Mouse (Mus musculus) liver, embryonic 14.5 days (tissue): ENCODE results near the gene Tpx2. TPM values are rescaled to one million over a fixed set of nuclear protein-coding genes. Genes with fewer than 3 reads are reported as not detected.

Experiments
- ATAC-seq: fragments of 200-750 bp; cut with Nextera tagmentation; 2 replicates; pipeline ENCODE4 v1.8.0; 2017; ENCODE audit warnings: moderate number of reproducible peaks, mild to moderate bottlenecking, moderate library complexity; ENCODE audit not compliant: insufficient read depth
- DNase-seq, 3 experiments: peaks; one replicate each; pipeline ENCODE4 v3.0.0-alpha.2; 2012 to 2013; ENCODE audit warnings: low read depth in 3 of 3, low spot score in 3 of 3
- H3K27ac ChIP-seq: fragments of 300-500 bp; sonication (generic); 2 replicates; pipeline ENCODE4 v1.5.1; 2014; ENCODE audit warnings: moderate library complexity, mild to moderate bottlenecking, control low read depth, inconsistent platforms
- H3K27me3 ChIP-seq: fragments of 300-500 bp; sonication (generic); 2 replicates; pipeline ENCODE4 v1.6.1; 2014; ENCODE audit warnings: mild to moderate bottlenecking, low read length, moderate library complexity; ENCODE audit not compliant: control insufficient read depth, insufficient read depth
- H3K36me3 ChIP-seq: fragments of 300-500 bp; sonication (generic); replicated peaks from 2 replicates; pipeline ENCODE4 v1.6.1; 2014; ENCODE audit warnings: low read depth; ENCODE audit not compliant: control insufficient read depth, insufficient read depth
- H3K4me1 ChIP-seq, 2 experiments: fragments of 200-500 bp in 1 of 2; fragments of 300-500 bp in 1 of 2; sonication (generic) in 1 of 2; replicated peaks; 2 replicates each; pipeline ENCODE4 v1.6.1; 2012 to 2014; ENCODE audit warnings: antibody characterized with exemption in 1 of 2, inconsistent platforms in 1 of 2, low read length in 1 of 2; ENCODE audit not compliant: control insufficient read depth in 2 of 2, insufficient read depth in 2 of 2
- H3K4me2 ChIP-seq: fragments of 300-500 bp; sonication (generic); 2 replicates; pipeline ENCODE4 v1.6.1; 2014; ENCODE audit warnings: low read depth, mild to moderate bottlenecking, control low read depth, moderate library complexity
- H3K4me3 ChIP-seq, 2 experiments: fragments of 200-500 bp in 1 of 2; fragments of 300-500 bp in 1 of 2; sonication (generic) in 1 of 2; 2 replicates each; pipeline ENCODE4 v1.5.1; 2012 to 2014; ENCODE audit warnings: low read depth in 2 of 2, low read length in 2 of 2, mild to moderate bottlenecking in 2 of 2, control low read depth in 1 of 2, inconsistent platforms in 1 of 2, moderate library complexity in 1 of 2; ENCODE audit not compliant: insufficient read depth in 1 of 2
- H3K9ac ChIP-seq: fragments of 300-500 bp; sonication (generic); replicated peaks from 2 replicates; pipeline ENCODE4 v1.6.1; 2014; ENCODE audit warnings: mild to moderate bottlenecking, control low read depth, moderate library complexity
- H3K9me3 ChIP-seq: fragments of 300-500 bp; sonication (generic); 2 replicates; pipeline ENCODE4 v1.6.1; 2016; ENCODE audit warnings: low read length, mixed read lengths; ENCODE audit not compliant: control insufficient read depth
- CTCF ChIP-seq: IDR thresholded peaks from 2 replicates; pipeline ENCODE4 v1.5.1; 2016; ENCODE audit warnings: antibody characterized with exemption, low read depth, control low read depth
- EP300 ChIP-seq: IDR thresholded peaks from 2 replicates; pipeline ENCODE4 v1.6.1; 2016; ENCODE audit warnings: antibody characterized with exemption, low read depth
- WGBS: fragments of 180-500 bp; shearing (Covaris S2); extraction: QIAGEN DNeasy Blood & Tissue Kit; methylation state at CpG from one replicate; pipeline ENCODE4 v1.1.7; 2014; ENCODE audit not compliant: insufficient replicate concordance; 5-methylcytosine and 5-hydroxymethylcytosine counted together
- polyA plus RNA-seq, 2 experiments: library from polyadenylated mRNA; depleted of rRNA in 1 of 2; stranded (reverse) in 1 of 2; unstranded in 1 of 2; fragments of >200 nt; fragmentation: Nextera tagmentation in 1 of 2; extraction: Ambion mirVana in 1 of 2; gene quantifications; 2 replicates each; pipeline versions ENCODE4 v1.2.1 to v1.2.3; 2012 to 2014

Gene Tpx2
- polyA plus RNA-seq, 2 experiments, result 47.1 to 80.9 TPM

GRCm38 (mm10) chr2:152804408-152805110 is 43.2 kb upstream of the Tpx2 start:
- peak overlapping the region; percentile 72 for H3K27ac ChIP-seq
- H3K27me3 ChIP-seq, result no peaks in the 10 kb centered on the region
- TF ChIP-seq EP300, result 0 out of 2 replicates have a peak, but pooled peaks have one; percentile 29
- TF ChIP-seq CTCF, result no peak
- ATAC-seq, result peak; percentile 72
- peaks cover 21% of the 10 kb centered on the region for H3K36me3 ChIP-seq
- H3K4me1 ChIP-seq, result peaks cover 66 to 73% of the 10 kb centered on the region in 2 experiments
- no peaks in the 10 kb centered on the region for H3K9me3 ChIP-seq
- 13% methylated on average over 6 of the region's 6 CpGs for WGBS
- H3K4me3 ChIP-seq, result peak overlapping the region in 1 of 2 experiments; percentile 1; a peak in 1 of 4 replicates
- no peak for DNase-seq
- H3K4me2 ChIP-seq, result peak overlapping the region; percentile 33
- H3K9ac ChIP-seq, result peak overlapping the region; percentile 47

GRCm38 (mm10) chr2:152805111-152805490 is 42.7 kb upstream of the Tpx2 start:
- Histone ChIP-seq H3K9ac (peak overlapping the region; percentile 47), H3K4me2 (peak overlapping the region; percentile 33), H3K27ac (peak overlapping the region; percentile 72), H3K4me3 (no peak overlapping the region), H3K27me3 (no peaks in the 10 kb centered on the region), H3K9me3 (no peaks in the 10 kb centered on the region), H3K4me1 (peaks cover 71 to 78% of the 10 kb centered on the region in 2 experiments), H3K36me3 (peaks cover 26% of the 10 kb centered on the region)
- ATAC-seq (no peak), DNase-seq (no peak)
- TF ChIP-seq CTCF (no peak), EP300 (no peak)
- WGBS, result 62% methylated on average over 5 of the region's 5 CpGs

- DNase-seq (no peak), ATAC-seq (no peak)
- Histone ChIP-seq H3K9me3 (no peaks in the 10 kb centered on the region), H3K4me3 (no peak overlapping the region), H3K27me3 (no peaks in the 10 kb centered on the region), H3K4me2 (no peak overlapping the region; the same call in 1 of the 2 replicates), H3K36me3 (peaks cover 27% of the 10 kb centered on the region), H3K4me1 (peaks cover 77 to 84% of the 10 kb centered on the region in 2 experiments), H3K9ac (no peak overlapping the region; the same call in 1 of the 2 replicates), H3K27ac (peak overlapping the region; percentile 72)
- 48% methylated on average over 2 of the region's 2 CpGs for WGBS
- no peak for TF ChIP-seq CTCF
- TF ChIP-seq EP300, result no peak
Measured at GRCm38 (mm10) chr2:152806037-152806436, 41.7 kb upstream of the Tpx2 start.

GRCm38 (mm10) chr2:152808178-152808577 is 39.6 kb upstream of the Tpx2 start:
- Histone ChIP-seq H3K9me3 (no peaks in the 10 kb centered on the region), H3K4me2 (peak overlapping the region; percentile 43), H3K4me3 (no peak overlapping the region), H3K4me1 (peaks cover 86 to 93% of the 10 kb centered on the region in 2 experiments), H3K9ac (peak overlapping the region; percentile 37), H3K27ac (peak overlapping the region; percentile 78), H3K36me3 (peaks cover 27% of the 10 kb centered on the region), H3K27me3 (no peaks in the 10 kb centered on the region)
- no peak for DNase-seq
- no peak for TF ChIP-seq CTCF
- TF ChIP-seq EP300, result no peak
- no peak for ATAC-seq
- 61% methylated on average over 3 of the region's 3 CpGs for WGBS

- ATAC-seq (no peak), DNase-seq (no peak)
- H3K4me1 ChIP-seq, result peaks cover 86 to 92% of the 10 kb centered on the region in 2 experiments
- H3K36me3 ChIP-seq, result peaks cover 23% of the 10 kb centered on the region
- peak overlapping the region; percentile 100 for H3K27ac ChIP-seq
- H3K4me2 ChIP-seq, result peak overlapping the region; percentile 65
- peak overlapping the region; percentile 52 for H3K9ac ChIP-seq
- no peak for TF ChIP-seq EP300
- no peak for TF ChIP-seq CTCF
- no peaks in the 10 kb centered on the region for H3K27me3 ChIP-seq
- H3K9me3 ChIP-seq, result no peaks in the 10 kb centered on the region
- 60% methylated on average over 5 of the region's 5 CpGs for WGBS
- peak overlapping the region in 1 of 2 experiments; percentile 15; a peak in 2 of 4 replicates for H3K4me3 ChIP-seq
Measured at GRCm38 (mm10) chr2:152810158-152810941, 37.4 kb upstream of the Tpx2 start.
